ENCODE assay signal across 8 mouse cellular contexts in genomic region chr9:120582619-120583308, GRCm38 (mm10). TPM values are rescaled to one million over a fixed set of nuclear protein-coding genes. Genes with fewer than 3 reads are reported as not detected.
DNase-seq lines count a peak whose midpoint lies in the region; ATAC-seq lines count a peak whose summit lies in the region.

No protein-coding gene starts in this region.

- peak overlapping the region; percentile 25; the same call in 1 of the 2 replicates for H3K9ac ChIP-seq in hindbrain, embryonic 15.5 days

- ATAC-seq in hindbrain, embryonic 15.5 days (ENCODE audit: low FRiP score, low read depth), result peak; percentile 86

- H3K4me1 ChIP-seq in hindbrain, embryonic 15.5 days (replicated peaks), result peaks cover 20% of the 10 kb centered on the region

- H3K4me3 ChIP-seq in hindbrain, embryonic 15.5 days, result peak overlapping the region; percentile 31

- H3K27me3 ChIP-seq in hindbrain, embryonic 15.5 days, result no peaks in the 10 kb centered on the region

- H3K36me3 ChIP-seq in hindbrain, embryonic 15.5 days, result no peaks in the 10 kb centered on the region

- peak overlapping the region; percentile 67 for H3K4me2 ChIP-seq in hindbrain, embryonic 15.5 days

- peak; percentile 96 for DNase-seq in R1 (ENCODE audit: low read depth, low spot score)
- peak; percentile 81 to 86 for DNase-seq in cerebellum, postnatal 36 days
- peak; percentile 87 to 91 for DNase-seq in frontal cortex, postnatal 36 days (ENCODE audit: low spot score in 2 of 2)
- DNase-seq in left cerebral cortex, adult 11 months (ENCODE audit: low spot score), result peak; percentile 84
- DNase-seq in lung, postnatal 36 days, result peak; percentile 97
- peak; percentile 96 for DNase-seq in retina, embryonic 14.5 days (ENCODE audit: low spot score)
- peak; percentile 88 for DNase-seq in thymus, postnatal 36 days

- no peaks in the 10 kb centered on the region for H3K9me3 ChIP-seq in hindbrain, embryonic 15.5 days

- WGBS in hindbrain, embryonic 15.5 days, result 13% methylated on average over 28 of the region's 28 CpGs

- H3K27ac ChIP-seq in hindbrain, embryonic 15.5 days (replicated peaks), result peak overlapping the region; percentile 38; the same call in 1 of the 2 replicates

RNA-seq across cellular contexts. Expression of gene Rpl14, which starts 11.5 kb away (rescaled TPM):
- 408 and 422 TPM in 2 replicates for polyA plus RNA-seq in hindbrain, embryonic 15.5 days (2015; fragmentation: Nextera tagmentation; extraction: Ambion mirVana)

RNA-seq across cellular contexts. Expression of gene Entpd3, which starts 43.1 kb away (rescaled TPM):
- 3.2 and 4.1 TPM in 2 replicates for polyA plus RNA-seq in hindbrain, embryonic 15.5 days (2015; fragmentation: Nextera tagmentation; extraction: Ambion mirVana)

Comparison
In these comparisons a context has a peak if more than half of its experiments do, and no peak if none do; other contexts are left out.
1. Peak in every context shown above with its lines: DNase-seq, ATAC-seq, H3K4me3 ChIP-seq and H3K27ac ChIP-seq.